Mouse (Mus musculus) neural tube, embryonic 12.5 days (tissue): ENCODE measurements around the gene Rilp. TPM values are rescaled to one million over a fixed set of nuclear protein-coding genes. Genes with fewer than 3 reads are reported as not detected.

ENCODE experiments used
- ATAC-seq: fragments of 200-750 bp; cut with Nextera tagmentation; 2 replicates; pipeline ENCODE4 v1.8.0; 2017; ENCODE audit warnings: low read depth, mild to moderate bottlenecking, moderate TSS enrichment, moderate library complexity; ENCODE audit not compliant: low FRiP score
- H3K27ac ChIP-seq: fragments of 300-500 bp; sonication (generic); 2 replicates; pipeline ENCODE4 v1.5.1; 2016
- H3K27me3 ChIP-seq: fragments of 300-500 bp; sonication (generic); replicated peaks from 2 replicates; pipeline ENCODE4 v1.6.1; 2016; ENCODE audit warnings: mild to moderate bottlenecking
- H3K36me3 ChIP-seq: fragments of 300-500 bp; sonication (generic); 2 replicates; pipeline ENCODE4 v1.6.1; 2016; ENCODE audit warnings: mild to moderate bottlenecking
- H3K4me1 ChIP-seq: fragments of 300-500 bp; sonication (generic); 2 replicates; pipeline ENCODE4 v1.6.1; 2016
- H3K4me2 ChIP-seq: fragments of 300-500 bp; sonication (generic); replicated peaks from 2 replicates; pipeline ENCODE4 v1.6.1; 2016; ENCODE audit warnings: mild to moderate bottlenecking
- H3K4me3 ChIP-seq: fragments of 300-500 bp; sonication (generic); 2 replicates; pipeline ENCODE4 v1.5.1; 2016
- H3K9ac ChIP-seq: fragments of 300-500 bp; sonication (generic); 2 replicates; pipeline ENCODE4 v1.6.1; 2016; ENCODE audit warnings: mild to moderate bottlenecking
- H3K9me3 ChIP-seq: fragments of 300-500 bp; sonication (generic); 2 replicates; pipeline ENCODE4 v1.6.1; 2016; ENCODE audit warnings: mild to moderate bottlenecking
- WGBS: fragments of 180-500 bp; shearing (Covaris S2); methylation state at CpG from one replicate; pipeline ENCODE4 v1.1.7; 2016; 5-methylcytosine and 5-hydroxymethylcytosine counted together
- polyA plus RNA-seq: library from polyadenylated mRNA; unstranded; fragments of >200 nt; fragmentation: Nextera tagmentation; extraction: Ambion mirVana; gene quantifications from 2 replicates; pipeline ENCODE4 v1.2.1, GENCODE M21; 2016

Gene Rilp
- polyA plus RNA-seq, 1 experiment from 2014 or later, result 0.76 TPM

- no peak for ATAC-seq
- Histone ChIP-seq H3K4me1 (peaks cover 20% of the 10 kb centered on the region), H3K4me3 (no peak overlapping the region), H3K9me3 (no peaks in the 10 kb centered on the region), H3K4me2 (no peak overlapping the region), H3K36me3 (no peaks in the 10 kb centered on the region), H3K27ac (no peak overlapping the region), H3K27me3 (no peaks in the 10 kb centered on the region), H3K9ac (no peak overlapping the region)
- WGBS, result 46% methylated on average over 4 of the region's 4 CpGs
These were observed 19.9 kb downstream of the Rilp start for GRCm38 (mm10) chr11:75529771-75530170.

GRCm38 (mm10) chr11:75530325-75530724, 20.4 kb downstream of the Rilp start:
- peak overlapping the region; percentile 79; the same call in 1 of the 2 replicates for H3K27ac ChIP-seq
- no peaks in the 10 kb centered on the region for H3K27me3 ChIP-seq
- H3K4me3 ChIP-seq, result peak overlapping the region; percentile 70
- no peaks in the 10 kb centered on the region for H3K36me3 ChIP-seq
- H3K9ac ChIP-seq, result peak overlapping the region; percentile 96
- H3K9me3 ChIP-seq, result no peaks in the 10 kb centered on the region
- H3K4me2 ChIP-seq, result peak overlapping the region; percentile 98
- WGBS, result under 1% methylated on average over 10 of the region's 10 CpGs
- H3K4me1 ChIP-seq, result peaks cover 25% of the 10 kb centered on the region
- peak; percentile 52 for ATAC-seq

GRCm38 (mm10) chr11:75530845-75531373, 21.0 kb downstream of the Rilp start:
- Histone ChIP-seq H3K9ac (peak overlapping the region; percentile 96), H3K4me3 (peak overlapping the region; percentile 70), H3K27me3 (no peaks in the 10 kb centered on the region), H3K36me3 (no peaks in the 10 kb centered on the region), H3K4me2 (peak overlapping the region; percentile 98), H3K4me1 (peaks cover 30% of the 10 kb centered on the region), H3K9me3 (no peaks in the 10 kb centered on the region), H3K27ac (peak overlapping the region; percentile 79)
- under 1% methylated on average over 31 of the region's 31 CpGs for WGBS
- ATAC-seq, result peak; percentile 21

- H3K27ac ChIP-seq, result peak within 1 kb of the TSS; percentile 79
- WGBS, result under 1% methylated on average over 62 of the region's 62 CpGs
- H3K4me1 ChIP-seq, result peaks cover 30% of the 10 kb centered on the region
These were observed 21.8 kb downstream of the Rilp start, which contains the start of gene Slc43a2 for GRCm38 (mm10) chr11:75531469-75532242. Slc43a2 (plus strand) TSS chr11:75531694.

GRCm38 (mm10) chr11:75532340-75533277, 22.7 kb downstream of the Rilp start:
- H3K4me1 ChIP-seq, result peaks cover 34% of the 10 kb centered on the region
- peak overlapping the region; percentile 98 for H3K4me2 ChIP-seq
- ATAC-seq, result peak; percentile 25; the same call in 1 of the 2 replicates
- H3K36me3 ChIP-seq, result no peaks in the 10 kb centered on the region
- H3K9me3 ChIP-seq, result no peaks in the 10 kb centered on the region
- H3K27me3 ChIP-seq, result no peaks in the 10 kb centered on the region
- peak overlapping the region; percentile 26; the same call in 1 of the 2 replicates for H3K27ac ChIP-seq
- peak overlapping the region; percentile 70 for H3K4me3 ChIP-seq
- H3K9ac ChIP-seq, result peak overlapping the region; percentile 96
- WGBS, result 16% methylated on average over 37 of the region's 38 CpGs

More at GRCm38 (mm10) chr11:75531469-75532242, 21.8 kb downstream of the Rilp start, which contains the start of gene Slc43a2:
- H3K4me2 ChIP-seq, result peak within 1 kb of the TSS; percentile 98
- no peaks in the 10 kb centered on the region for H3K9me3 ChIP-seq
- H3K36me3 ChIP-seq, result no peaks in the 10 kb centered on the region
- peak within 1 kb of the TSS; percentile 96 for H3K9ac ChIP-seq
- H3K27me3 ChIP-seq, result no peaks in the 10 kb centered on the region
- peak within 1 kb of the TSS; percentile 70 for H3K4me3 ChIP-seq
- peak; percentile 94 for ATAC-seq

GRCm38 (mm10) chr11:75533314-75534015, 23.6 kb downstream of the Rilp start:
- 81% methylated on average over 6 of the region's 6 CpGs for WGBS
- Histone ChIP-seq H3K9ac (peak overlapping the region; percentile 47), H3K4me1 (peaks cover 42% of the 10 kb centered on the region)

GRCm38 (mm10) chr11:75534286-75535033, 24.6 kb downstream of the Rilp start:
- H3K4me2 ChIP-seq, result peak overlapping the region; percentile 36
- WGBS, result 58% methylated on average over 4 of the region's 4 CpGs
- no peak overlapping the region for H3K27ac ChIP-seq
- H3K27me3 ChIP-seq, result no peaks in the 10 kb centered on the region
- H3K4me1 ChIP-seq, result peaks cover 43% of the 10 kb centered on the region
- no peak overlapping the region for H3K9ac ChIP-seq
- H3K4me3 ChIP-seq, result no peak overlapping the region
- H3K9me3 ChIP-seq, result no peaks in the 10 kb centered on the region
- no peaks in the 10 kb centered on the region for H3K36me3 ChIP-seq
- no peak for ATAC-seq

More at GRCm38 (mm10) chr11:75533314-75534015, 23.6 kb downstream of the Rilp start:
- no peak for ATAC-seq
- Histone ChIP-seq H3K9me3 (no peaks in the 10 kb centered on the region), H3K27me3 (no peaks in the 10 kb centered on the region), H3K36me3 (no peaks in the 10 kb centered on the region), H3K4me2 (peak overlapping the region; percentile 98), H3K27ac (no peak overlapping the region), H3K4me3 (peak overlapping the region; percentile 9; the same call in 1 of the 2 replicates)

GRCm38 (mm10) chr11:75535106-75535795, 25.4 kb downstream of the Rilp start:
- ATAC-seq, result no peak
- Histone ChIP-seq H3K4me1 (peaks cover 45% of the 10 kb centered on the region), H3K9me3 (no peaks in the 10 kb centered on the region)

GRCm38 (mm10) chr11:75536255-75537024, 26.5 kb downstream of the Rilp start:
- Histone ChIP-seq H3K9me3 (no peaks in the 10 kb centered on the region), H3K27me3 (no peaks in the 10 kb centered on the region), H3K36me3 (0 out of 2 replicates have a peak, but pooled peaks cover 5% of the 10 kb centered on the region), H3K27ac (no peak overlapping the region), H3K4me1 (peaks cover 45% of the 10 kb centered on the region), H3K9ac (no peak overlapping the region), H3K4me2 (no peak overlapping the region), H3K4me3 (no peak overlapping the region)
- no peak for ATAC-seq
- WGBS, result 89% methylated on average over 12 of the region's 12 CpGs

More at GRCm38 (mm10) chr11:75535106-75535795, 25.4 kb downstream of the Rilp start:
- H3K27ac ChIP-seq, result no peak overlapping the region
- H3K9ac ChIP-seq, result no peak overlapping the region
- 45% methylated on average over 13 of the region's 13 CpGs for WGBS
- H3K36me3 ChIP-seq, result no peaks in the 10 kb centered on the region
- peak overlapping the region; percentile 36 for H3K4me2 ChIP-seq
- H3K27me3 ChIP-seq, result no peaks in the 10 kb centered on the region
- no peak overlapping the region for H3K4me3 ChIP-seq

GRCm38 (mm10) chr11:75537025-75537414, 27.1 kb downstream of the Rilp start:
- Histone ChIP-seq H3K4me3 (no peak overlapping the region), H3K27ac (no peak overlapping the region), H3K27me3 (no peaks in the 10 kb centered on the region), H3K9me3 (no peaks in the 10 kb centered on the region), H3K36me3 (0 out of 2 replicates have a peak, but pooled peaks cover 5% of the 10 kb centered on the region), H3K4me1 (peaks cover 45% of the 10 kb centered on the region), H3K4me2 (no peak overlapping the region), H3K9ac (no peak overlapping the region)
- ATAC-seq, result no peak
- WGBS, result 89% methylated on average over 8 of the region's 8 CpGs
